Mouse (Mus musculus): ENCODE results near the gene Crygb. TPM values are rescaled to one million over a fixed set of nuclear protein-coding genes. Genes with fewer than 3 reads are reported as not detected.

Gene Crygb
- total and polyA plus RNA-seq, 2 experiments from 2014 or later, result 0.43 TPM; not detected in 1

- H3K9ac ChIP-seq (replicated peaks; ENCODE audit: low read length, poor library complexity, severe bottlenecking), result no peak overlapping the region
- H3K27ac ChIP-seq (ENCODE audit: low read depth, low read length), result no peak overlapping the region
- DNase-seq (ENCODE audit: low spot score) (no peak), ATAC-seq (ENCODE audit: low FRiP score) (no peak)
- H3K4me2 ChIP-seq (ENCODE audit: low read depth, low read length, poor library complexity, severe bottlenecking), result no peak overlapping the region
- no peaks in the 10 kb centered on the region for H3K27me3 ChIP-seq (ENCODE audit: insufficient read depth, low read length)
- no peaks in the 10 kb centered on the region for H3K4me1 ChIP-seq (ENCODE audit: insufficient read depth, low read length)
- H3K4me3 ChIP-seq (ENCODE audit: low read depth, low read length), result no peak overlapping the region
- 83% methylated on average over 6 of the region's 6 CpGs for WGBS
- no peak for TF ChIP-seq CTCF (IDR thresholded peaks at IDR 0.05)
- no peaks in the 10 kb centered on the region for H3K9me3 ChIP-seq (ENCODE audit: low read length)
- no peaks in the 10 kb centered on the region for H3K36me3 ChIP-seq (ENCODE audit: insufficient read depth, low read length)
These were observed 6.7 kb upstream of the Crygb start for GRCm38 (mm10) chr1:65088567-65089356.

DNA sequence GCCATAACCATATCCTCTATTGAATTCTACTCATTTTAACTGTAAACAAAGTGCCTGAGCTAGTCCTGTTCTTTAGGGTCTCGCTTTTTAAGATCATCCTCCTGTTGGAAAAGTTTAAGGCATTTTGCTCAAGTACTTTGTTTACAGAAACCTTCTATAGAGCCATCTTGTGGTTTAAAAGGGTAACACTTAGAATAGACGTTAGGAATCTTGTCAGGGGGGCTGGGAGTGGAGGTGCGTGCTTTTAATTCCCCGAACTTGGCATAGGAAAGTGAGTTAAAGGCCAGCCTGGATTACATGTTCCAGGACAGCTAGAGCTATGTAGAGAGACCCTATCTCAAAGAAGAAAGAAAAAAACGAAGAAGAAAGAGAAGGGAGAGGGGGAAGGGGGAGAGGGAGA lies 6.5 kb downstream of the Crygb start:
- no peaks in the 10 kb centered on the region for H3K4me1 ChIP-seq (ENCODE audit: insufficient read depth, low read length)
- H3K4me2 ChIP-seq (ENCODE audit: low read depth, low read length, poor library complexity, severe bottlenecking), result no peak overlapping the region
- DNase-seq (ENCODE audit: low spot score) (peak; percentile 22), ATAC-seq (ENCODE audit: low FRiP score) (no peak)
- no peak overlapping the region for H3K4me3 ChIP-seq (ENCODE audit: low read depth, low read length)
- no peaks in the 10 kb centered on the region for H3K9me3 ChIP-seq (ENCODE audit: low read length)
- H3K27me3 ChIP-seq (ENCODE audit: insufficient read depth, low read length), result no peaks in the 10 kb centered on the region
- H3K36me3 ChIP-seq (ENCODE audit: insufficient read depth, low read length), result no peaks in the 10 kb centered on the region
- no peak overlapping the region for H3K27ac ChIP-seq (ENCODE audit: low read depth, low read length)
- peak; percentile 68 for TF ChIP-seq CTCF (IDR thresholded peaks at IDR 0.05)
- no peak overlapping the region for H3K9ac ChIP-seq (replicated peaks; ENCODE audit: low read length, poor library complexity, severe bottlenecking)
- WGBS, result 16% methylated on average over 5 of the region's 5 CpGs

DNA sequence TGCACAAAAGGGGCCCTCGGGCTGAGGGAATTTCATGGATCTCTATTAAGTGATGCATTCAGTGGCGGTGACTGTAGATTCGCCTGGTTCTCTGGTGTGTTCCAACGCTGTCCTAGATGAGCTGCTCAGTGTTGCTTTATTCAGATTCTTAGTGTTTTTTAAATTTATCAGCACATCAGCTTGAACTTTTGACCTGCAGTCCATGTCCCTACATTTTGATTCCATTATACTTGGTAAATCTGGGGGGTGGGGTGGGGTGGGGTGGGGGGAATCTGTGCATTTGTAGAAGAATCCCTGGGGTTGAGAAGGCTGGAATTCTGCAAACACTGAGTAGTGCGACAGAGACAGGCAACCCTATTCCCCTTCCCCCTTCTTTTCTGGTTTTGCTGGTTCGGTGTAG lies 8.5 kb downstream of the Crygb start, which contains the start of gene Crygc:
Gene Crygc, minus strand, starts transcription at position 101 of the 400 bp plus-strand sequence.
- no peaks in the 10 kb centered on the region for H3K36me3 ChIP-seq (ENCODE audit: insufficient read depth, low read length)
- H3K27me3 ChIP-seq (ENCODE audit: insufficient read depth, low read length), result no peaks in the 10 kb centered on the region
- H3K9me3 ChIP-seq (ENCODE audit: low read length), result no peaks in the 10 kb centered on the region
- ATAC-seq (ENCODE audit: low FRiP score), result no peak
- no peak within 1 kb of the TSS for H3K4me2 ChIP-seq (ENCODE audit: low read depth, low read length, poor library complexity, severe bottlenecking)
- H3K4me3 ChIP-seq (ENCODE audit: low read depth, low read length), result no peak within 1 kb of the TSS
- no peaks in the 10 kb centered on the region for H3K4me1 ChIP-seq (ENCODE audit: insufficient read depth, low read length)
- H3K9ac ChIP-seq (replicated peaks; ENCODE audit: low read length, poor library complexity, severe bottlenecking), result no peak within 1 kb of the TSS
- no peak for TF ChIP-seq CTCF (IDR thresholded peaks at IDR 0.05)
- 60% methylated on average over 6 of the region's 6 CpGs for WGBS
- no peak for DNase-seq (ENCODE audit: low spot score)
- H3K27ac ChIP-seq (ENCODE audit: low read depth, low read length), result no peak within 1 kb of the TSS

DNA sequence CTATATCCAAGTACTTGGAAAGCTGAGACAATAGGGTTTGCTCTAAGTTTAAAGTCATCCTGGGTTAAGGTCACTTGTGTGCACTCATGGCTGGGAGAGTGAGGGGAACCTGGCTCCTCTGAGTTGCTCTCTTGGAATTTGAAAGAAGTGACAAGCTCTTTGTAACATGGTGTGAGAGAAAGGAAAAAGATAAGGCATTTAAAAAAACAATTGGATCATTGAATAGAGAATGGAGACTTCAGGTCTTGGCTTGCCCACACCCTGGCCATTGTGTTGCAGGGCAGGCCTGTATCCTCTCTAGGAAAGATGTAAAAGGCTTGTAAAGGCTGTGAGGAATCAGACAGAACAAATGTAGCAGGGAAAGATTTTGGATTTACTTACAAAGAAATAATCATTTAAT lies 14.2 kb downstream of the Crygb start:
- ATAC-seq (ENCODE audit: low FRiP score) (no peak), DNase-seq (ENCODE audit: low spot score) (no peak)
- no peak overlapping the region for H3K4me3 ChIP-seq (ENCODE audit: low read depth, low read length)
- H3K9me3 ChIP-seq (ENCODE audit: low read length), result no peaks in the 10 kb centered on the region
- H3K9ac ChIP-seq (replicated peaks; ENCODE audit: low read length, poor library complexity, severe bottlenecking), result no peak overlapping the region
- H3K36me3 ChIP-seq (ENCODE audit: insufficient read depth, low read length), result no peaks in the 10 kb centered on the region
- TF ChIP-seq CTCF (IDR thresholded peaks at IDR 0.05), result no peak
- H3K27ac ChIP-seq (ENCODE audit: low read depth, low read length), result no peak overlapping the region
- H3K4me2 ChIP-seq (ENCODE audit: low read depth, low read length, poor library complexity, severe bottlenecking), result no peak overlapping the region
- H3K27me3 ChIP-seq (ENCODE audit: insufficient read depth, low read length), result no peaks in the 10 kb centered on the region
- H3K4me1 ChIP-seq (ENCODE audit: insufficient read depth, low read length), result no peaks in the 10 kb centered on the region

DNA sequence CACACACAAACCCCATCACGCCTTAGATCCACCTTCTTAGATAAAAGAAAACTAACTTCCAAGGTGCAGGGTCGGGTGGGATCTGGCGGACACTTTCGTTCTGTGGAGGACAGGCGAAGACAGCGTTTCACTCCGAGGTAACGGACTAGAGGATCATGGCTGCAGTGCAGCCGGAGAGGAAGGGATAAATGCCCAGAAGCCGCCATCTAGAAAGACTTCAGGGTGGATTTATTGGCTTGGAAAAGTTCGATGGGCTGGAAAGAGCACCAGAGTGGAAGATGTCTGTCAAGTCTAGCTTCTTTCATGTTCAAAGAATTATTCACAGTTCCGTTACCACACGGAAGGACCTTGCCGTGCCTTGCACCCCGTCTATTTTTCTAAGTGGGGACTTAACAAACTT lies 17.9 kb downstream of the Crygb start:
- DNase-seq (ENCODE audit: low spot score) (no peak), ATAC-seq (ENCODE audit: low FRiP score) (no peak)
- Histone ChIP-seq H3K4me2 (ENCODE audit: low read depth, low read length, poor library complexity, severe bottlenecking) (no peak overlapping the region), H3K36me3 (ENCODE audit: insufficient read depth, low read length) (no peaks in the 10 kb centered on the region), H3K9me3 (ENCODE audit: low read length) (no peaks in the 10 kb centered on the region), H3K27ac (ENCODE audit: low read depth, low read length) (no peak overlapping the region), H3K9ac (replicated peaks; ENCODE audit: low read length, poor library complexity, severe bottlenecking) (no peak overlapping the region), H3K4me3 (ENCODE audit: low read depth, low read length) (no peak overlapping the region), H3K4me1 (ENCODE audit: insufficient read depth, low read length) (no peaks in the 10 kb centered on the region), H3K27me3 (ENCODE audit: insufficient read depth, low read length) (no peaks in the 10 kb centered on the region)
- TF ChIP-seq CTCF (IDR thresholded peaks at IDR 0.05), result no peak
- 78% methylated on average over 15 of the region's 15 CpGs for WGBS

DNA sequence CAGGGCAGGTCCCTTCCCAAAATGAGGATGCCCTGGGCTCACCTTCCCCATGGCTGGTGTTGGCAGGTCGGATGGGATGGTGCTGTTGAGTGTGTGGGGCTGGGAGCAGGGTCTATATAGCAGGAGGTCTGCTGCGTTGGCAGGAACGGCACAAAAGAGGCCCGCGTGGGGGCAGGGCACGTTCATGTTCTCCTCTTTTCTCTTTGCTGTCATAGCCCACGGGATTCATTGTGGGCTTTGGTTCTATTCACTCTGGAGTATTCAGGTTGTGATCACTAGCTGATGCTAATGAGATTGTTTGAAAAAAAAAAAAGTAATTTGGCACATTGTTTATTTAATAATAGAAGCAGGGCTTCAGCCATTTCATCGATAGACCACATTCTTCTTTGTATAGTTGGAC lies 18.7 kb downstream of the Crygb start, which contains the start of gene Crygd:
Gene Crygd, minus strand, starts transcription at position 101 of the 400 bp plus-strand sequence.
- no peak within 1 kb of the TSS for H3K4me3 ChIP-seq (ENCODE audit: low read depth, low read length)
- DNase-seq (ENCODE audit: low spot score), result no peak
- no peaks in the 10 kb centered on the region for H3K4me1 ChIP-seq (ENCODE audit: insufficient read depth, low read length)
- TF ChIP-seq CTCF (IDR thresholded peaks at IDR 0.05), result no peak
- H3K36me3 ChIP-seq (ENCODE audit: insufficient read depth, low read length), result no peaks in the 10 kb centered on the region
- H3K27me3 ChIP-seq (ENCODE audit: insufficient read depth, low read length), result no peaks in the 10 kb centered on the region
- WGBS, result 72% methylated on average over 8 of the region's 8 CpGs
- H3K9me3 ChIP-seq (ENCODE audit: low read length), result no peaks in the 10 kb centered on the region
- H3K4me2 ChIP-seq (ENCODE audit: low read depth, low read length, poor library complexity, severe bottlenecking), result no peak within 1 kb of the TSS
- H3K9ac ChIP-seq (replicated peaks; ENCODE audit: low read length, poor library complexity, severe bottlenecking), result no peak within 1 kb of the TSS
- ATAC-seq (ENCODE audit: low FRiP score), result no peak
- H3K27ac ChIP-seq (ENCODE audit: low read depth, low read length), result no peak within 1 kb of the TSS

All from midbrain, postnatal 0 days (tissue).